Mouse (Mus musculus) myocyte (in vitro differentiated cells): ENCODE data around the gene Sdsl.

Experiments used
- MYOD1 ChIP-seq, 3 experiments: IDR thresholded peaks; one replicate each; pipeline ENCODE4 v1.6.1; 2011; ENCODE audit warnings: control low read depth in 2 of 3, low read depth in 2 of 3, mild to moderate bottlenecking in 2 of 3, moderate library complexity in 1 of 3; ENCODE audit not compliant: insufficient read length in 2 of 3, control insufficient read depth in 1 of 3
- POLR2A ChIP-seq: IDR thresholded peaks from one replicate; pipeline ENCODE4 v1.6.1; 2011; ENCODE audit warnings: low read depth, mild to moderate bottlenecking, control low read depth, moderate library complexity; ENCODE audit not compliant: insufficient read length

- no peak for TF ChIP-seq MYOD1 (IDR thresholded peaks at IDR 0.05; ENCODE audit: control insufficient read depth in 1 of 3, insufficient read length in 2 of 3, low read depth in 2 of 3)
- TF ChIP-seq POLR2A: no peak
These were observed 3.3 kb upstream of the Sdsl start for GRCm38 (mm10) chr5:120475861-120476260.
